8 mouse cellular contexts compared by ENCODE assay signal in the genomic region with DNA sequence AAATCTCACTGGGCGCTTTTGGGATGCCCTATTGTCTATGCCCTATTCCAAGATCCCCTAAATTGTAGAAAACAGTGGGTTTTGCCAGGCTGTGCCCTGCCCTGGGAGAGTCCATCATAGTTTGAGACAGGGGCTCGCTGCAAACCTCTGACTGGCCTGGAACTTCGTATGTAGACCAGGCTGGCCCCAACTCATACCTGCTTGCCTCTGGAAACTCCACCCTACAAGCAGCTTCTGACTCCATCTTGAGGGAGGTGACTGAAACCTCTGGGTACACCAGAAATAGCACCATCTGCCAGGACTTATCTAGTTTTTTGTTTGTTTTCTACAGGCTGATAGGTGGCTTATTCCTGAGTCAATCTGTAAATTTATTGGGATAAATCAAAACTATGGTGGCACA. TPM values are rescaled to one million over a fixed set of nuclear protein-coding genes. Genes with fewer than 3 reads are reported as not detected.
A peak's percentile ranks its signal among the peaks of the same experiment; 100 is the strongest.
DNase-seq lines count a peak whose midpoint lies in the region; ATAC-seq lines count a peak whose summit lies in the region.

No protein-coding gene starts in this region.

- ATAC-seq in neural tube, embryonic 11.5 days (ENCODE audit: insufficient read depth, low FRiP score, low TSS enrichment): no peak
- ATAC-seq in liver, embryonic 12.5 days: no peak

- no peaks in the 10 kb centered on the region for H3K9me3 ChIP-seq in neural tube, embryonic 11.5 days (ENCODE audit: control insufficient read depth, low read length)
- no peaks in the 10 kb centered on the region for H3K9me3 ChIP-seq in liver, embryonic 12.5 days (replicated peaks)

- peaks cover 5% of the 10 kb centered on the region; the same call in 1 of the 2 replicates for H3K4me1 ChIP-seq in neural tube, embryonic 11.5 days (ENCODE audit: control insufficient read depth, insufficient read depth, low read length)
- H3K4me1 ChIP-seq in liver, embryonic 12.5 days: peaks cover 19% of the 10 kb centered on the region

- no peaks in the 10 kb centered on the region for H3K36me3 ChIP-seq in neural tube, embryonic 11.5 days (ENCODE audit: control insufficient read depth, insufficient read depth, low read length)
- H3K36me3 ChIP-seq in liver, embryonic 12.5 days: peaks cover 23% of the 10 kb centered on the region

- peak overlapping the region; percentile 38 for H3K4me2 ChIP-seq in neural tube, embryonic 11.5 days (ENCODE audit: low read depth)
- H3K4me2 ChIP-seq in liver, embryonic 12.5 days: peak overlapping the region; percentile 88

- DNase-seq in cerebellum, adult 11-12 months: peak; percentile 16
- DNase-seq in cerebellum, adult 8-10 months: no peak
- DNase-seq in neural tube, embryonic 11.5 days (ENCODE audit: low spot score): no peak
- DNase-seq in neural tube, embryonic 10.5 days (ENCODE audit: extremely low spot score, low spot score): no peak
- no peak for DNase-seq in right cerebral cortex, adult 18-20 months
- no peak for DNase-seq in adipocyte (ENCODE audit: low spot score)
- DNase-seq in gastrocnemius, adult 8-10 months (ENCODE audit: low spot score in 2 of 2): no peak

- 88% methylated on average over 3 of the region's 3 CpGs for WGBS in neural tube, embryonic 11.5 days
- WGBS in liver, embryonic 12.5 days (ENCODE audit: insufficient replicate concordance): 73% methylated on average over 3 of the region's 3 CpGs

- H3K27ac ChIP-seq in neural tube, embryonic 11.5 days (ENCODE audit: low read depth, low read length): no peak overlapping the region
- H3K27ac ChIP-seq in liver, embryonic 12.5 days: no peak overlapping the region

- H3K9ac ChIP-seq in neural tube, embryonic 11.5 days (ENCODE audit: low read length): peak overlapping the region; percentile 87
- H3K9ac ChIP-seq in liver, embryonic 12.5 days: no peak overlapping the region

- H3K27me3 ChIP-seq in neural tube, embryonic 11.5 days (ENCODE audit: control insufficient read depth, insufficient read depth, low read length): no peaks in the 10 kb centered on the region
- H3K27me3 ChIP-seq in liver, embryonic 12.5 days (replicated peaks): no peaks in the 10 kb centered on the region

- H3K4me3 ChIP-seq in neural tube, embryonic 11.5 days (ENCODE audit: low read depth, low read length): no peak overlapping the region
- peak overlapping the region; percentile 96 for H3K4me3 ChIP-seq in liver, embryonic 12.5 days

RNA-seq across cellular contexts. Expression of a gene that starts 0.7 kb away (rescaled TPM):
- 77.5 and 85.0 TPM in 2 replicates for polyA plus RNA-seq in neural tube, embryonic 11.5 days (2014; fragmentation: Nextera tagmentation; extraction: Ambion mirVana)
- polyA plus RNA-seq in liver, embryonic 12.5 days (2016; fragmentation: Nextera tagmentation; extraction: Ambion mirVana): 39.1 and 41.0 TPM in 2 replicates
- 10 to 100 TPM; 12.0 to 16.7 (median 14.8) TPM for total RNA-seq in gastrocnemius, adult 8-10 months (2022)

RNA-seq across cellular contexts. Expression of a gene that starts 16.2 kb away (rescaled TPM):
- 236 and 245 TPM in 2 replicates for polyA plus RNA-seq in neural tube, embryonic 11.5 days (2014; fragmentation: Nextera tagmentation; extraction: Ambion mirVana)
- polyA plus RNA-seq in liver, embryonic 12.5 days (2016; fragmentation: Nextera tagmentation; extraction: Ambion mirVana): 31.5 and 33.7 TPM in 2 replicates
- total RNA-seq in gastrocnemius, adult 8-10 months (2022): 10 to 100 TPM in 1 of 4 experiments, 1 to 10 TPM in 3; 5.1 to 11.4 (median 7.5) TPM

RNA-seq across cellular contexts. Expression of a gene that starts 20.1 kb away (rescaled TPM):
- 23.1 and 23.2 TPM in 2 replicates for polyA plus RNA-seq in neural tube, embryonic 11.5 days (2014; fragmentation: Nextera tagmentation; extraction: Ambion mirVana)
- polyA plus RNA-seq in liver, embryonic 12.5 days (2016; fragmentation: Nextera tagmentation; extraction: Ambion mirVana): 24.9 and 25.0 TPM in 2 replicates
- total RNA-seq in gastrocnemius, adult 8-10 months (2022): 10 to 100 TPM in 3 of 4 experiments, 1 to 10 TPM in 1; 9.3 to 18.4 (median 12.6) TPM
